Mouse (Mus musculus) hindbrain, embryonic 13.5 days (tissue): Measurements from ENCODE around the gene Xrcc4. TPM values are rescaled to one million over a fixed set of nuclear protein-coding genes. Genes with fewer than 3 reads are reported as not detected.

ENCODE experiments used
- ATAC-seq: fragments of 200-750 bp; cut with Nextera tagmentation; 2 replicates; pipeline ENCODE4 v1.8.0; 2017; ENCODE audit warnings: moderate TSS enrichment; ENCODE audit not compliant: low FRiP score
- H3K27ac ChIP-seq: fragments of 300-500 bp; sonication (generic); 2 replicates; pipeline ENCODE4 v1.5.1; 2015; ENCODE audit warnings: inconsistent platforms, mild to moderate bottlenecking, moderate library complexity
- H3K27me3 ChIP-seq: fragments of 300-500 bp; sonication (generic); 2 replicates; pipeline ENCODE4 v1.6.1; 2015; ENCODE audit warnings: mild to moderate bottlenecking, inconsistent platforms
- H3K36me3 ChIP-seq: fragments of 300-500 bp; sonication (generic); 2 replicates; pipeline ENCODE4 v1.6.1; 2015; ENCODE audit warnings: mild to moderate bottlenecking, inconsistent platforms
- H3K4me1 ChIP-seq: fragments of 300-500 bp; sonication (generic); replicated peaks from 2 replicates; pipeline ENCODE4 v1.6.1; 2015; ENCODE audit warnings: inconsistent platforms
- H3K4me2 ChIP-seq: fragments of 300-500 bp; sonication (generic); 2 replicates; pipeline ENCODE4 v1.6.1; 2015; ENCODE audit warnings: inconsistent platforms, mild to moderate bottlenecking, moderate library complexity
- H3K4me3 ChIP-seq: fragments of 300-500 bp; sonication (generic); 2 replicates; pipeline ENCODE4 v1.5.1; 2015; ENCODE audit warnings: mild to moderate bottlenecking, inconsistent platforms
- H3K9ac ChIP-seq: fragments of 300-500 bp; sonication (generic); 2 replicates; pipeline ENCODE4 v1.6.1; 2015; ENCODE audit warnings: mild to moderate bottlenecking, inconsistent platforms
- H3K9me3 ChIP-seq: fragments of 300-500 bp; sonication (generic); 2 replicates; pipeline ENCODE4 v1.6.1; 2016; ENCODE audit warnings: inconsistent platforms
- WGBS: fragments of 180-500 bp; shearing (Covaris S2); methylation state at CpG from one replicate; pipeline ENCODE4 v1.1.7; 2015; 5-methylcytosine and 5-hydroxymethylcytosine counted together
- polyA plus RNA-seq: library from polyadenylated mRNA; unstranded; fragments of >200 nt; fragmentation: Nextera tagmentation; extraction: Ambion mirVana; gene quantifications from 2 replicates; pipeline ENCODE4 v1.2.1, GENCODE M21; 2015

Xrcc4 gene
- polyA plus RNA-seq, 1 experiment from 2014 or later: 17.2 TPM

GRCm38 (mm10) chr13:89918814-89919481, 170.5 kb downstream of the Xrcc4 start:
- H3K27ac ChIP-seq: no peak overlapping the region
- no peak for ATAC-seq
- no peak overlapping the region for H3K4me2 ChIP-seq
- no peaks in the 10 kb centered on the region for H3K36me3 ChIP-seq
- WGBS: 95% methylated on average over 3 of the region's 3 CpGs
- no peaks in the 10 kb centered on the region for H3K4me1 ChIP-seq
- no peaks in the 10 kb centered on the region for H3K9me3 ChIP-seq
- no peak overlapping the region for H3K4me3 ChIP-seq
- no peaks in the 10 kb centered on the region for H3K27me3 ChIP-seq
- no peak overlapping the region for H3K9ac ChIP-seq

- no peaks in the 10 kb centered on the region for H3K27me3 ChIP-seq
- no peaks in the 10 kb centered on the region for H3K9me3 ChIP-seq
- H3K4me1 ChIP-seq: no peaks in the 10 kb centered on the region
- ATAC-seq: no peak
- no peaks in the 10 kb centered on the region for H3K36me3 ChIP-seq
- H3K4me3 ChIP-seq: no peak overlapping the region
- H3K4me2 ChIP-seq: no peak overlapping the region
- 90% methylated on average over 5 of the region's 5 CpGs for WGBS
- no peak overlapping the region for H3K9ac ChIP-seq
- H3K27ac ChIP-seq: no peak overlapping the region
These were observed 175.1 kb downstream of the Xrcc4 start for GRCm38 (mm10) chr13:89914332-89914731.

GRCm38 (mm10) chr13:89913891-89914290, 175.5 kb downstream of the Xrcc4 start:
- H3K4me2 ChIP-seq: no peak overlapping the region
- WGBS: 91% methylated on average over 6 of the region's 6 CpGs
- H3K9me3 ChIP-seq: no peaks in the 10 kb centered on the region
- H3K27me3 ChIP-seq: no peaks in the 10 kb centered on the region
- H3K36me3 ChIP-seq: no peaks in the 10 kb centered on the region
- no peak overlapping the region for H3K27ac ChIP-seq
- ATAC-seq: no peak
- H3K4me1 ChIP-seq: no peaks in the 10 kb centered on the region
- no peak overlapping the region for H3K4me3 ChIP-seq
- H3K9ac ChIP-seq: no peak overlapping the region

GRCm38 (mm10) chr13:89906120-89906519, 183.3 kb downstream of the Xrcc4 start:
- H3K4me3 ChIP-seq: no peak overlapping the region
- H3K27ac ChIP-seq: no peak overlapping the region
- H3K36me3 ChIP-seq: no peaks in the 10 kb centered on the region
- no peaks in the 10 kb centered on the region for H3K9me3 ChIP-seq
- 67% methylated on average over 2 of the region's 2 CpGs for WGBS
- no peaks in the 10 kb centered on the region for H3K27me3 ChIP-seq
- H3K4me1 ChIP-seq: no peaks in the 10 kb centered on the region
- H3K9ac ChIP-seq: no peak overlapping the region
- no peak overlapping the region for H3K4me2 ChIP-seq
- ATAC-seq: no peak

- 92% methylated on average over 4 of the region's 4 CpGs for WGBS
These were observed 190.3 kb downstream of the Xrcc4 start for GRCm38 (mm10) chr13:89899066-89899465.

GRCm38 (mm10) chr13:89892140-89892539, 197.3 kb downstream of the Xrcc4 start:
- Histone ChIP-seq H3K36me3 (no peaks in the 10 kb centered on the region), H3K4me2 (no peak overlapping the region), H3K27me3 (no peaks in the 10 kb centered on the region), H3K4me1 (no peaks in the 10 kb centered on the region), H3K4me3 (no peak overlapping the region), H3K27ac (no peak overlapping the region), H3K9ac (no peak overlapping the region), H3K9me3 (no peaks in the 10 kb centered on the region)
- ATAC-seq: no peak
- 93% methylated on average over 4 of the region's 4 CpGs for WGBS

More at GRCm38 (mm10) chr13:89899066-89899465, 190.3 kb downstream of the Xrcc4 start:
- Histone ChIP-seq H3K4me2 (no peak overlapping the region), H3K4me3 (no peak overlapping the region), H3K27ac (no peak overlapping the region), H3K36me3 (no peaks in the 10 kb centered on the region), H3K27me3 (no peaks in the 10 kb centered on the region), H3K9ac (no peak overlapping the region), H3K4me1 (no peaks in the 10 kb centered on the region), H3K9me3 (no peaks in the 10 kb centered on the region)
- ATAC-seq: no peak

GRCm38 (mm10) chr13:89890159-89890558, 199.2 kb downstream of the Xrcc4 start:
- Histone ChIP-seq H3K4me2 (no peak overlapping the region), H3K27ac (no peak overlapping the region), H3K4me3 (no peak overlapping the region), H3K4me1 (no peaks in the 10 kb centered on the region), H3K27me3 (no peaks in the 10 kb centered on the region), H3K9ac (no peak overlapping the region), H3K9me3 (no peaks in the 10 kb centered on the region), H3K36me3 (no peaks in the 10 kb centered on the region)
- WGBS: 93% methylated on average over 1 of the region's 1 CpGs
- no peak for ATAC-seq

GRCm38 (mm10) chr13:89889074-89889473, 200.3 kb downstream of the Xrcc4 start:
- no peaks in the 10 kb centered on the region for H3K9me3 ChIP-seq
- H3K4me1 ChIP-seq: no peaks in the 10 kb centered on the region
- no peak overlapping the region for H3K9ac ChIP-seq
- H3K27me3 ChIP-seq: no peaks in the 10 kb centered on the region
- WGBS: 73% methylated on average over 5 of the region's 5 CpGs
- no peak overlapping the region for H3K4me2 ChIP-seq
- H3K36me3 ChIP-seq: no peaks in the 10 kb centered on the region
- no peak overlapping the region for H3K27ac ChIP-seq
- H3K4me3 ChIP-seq: no peak overlapping the region
- no peak for ATAC-seq

- 90% methylated on average over 1 of the region's 1 CpGs for WGBS
- no peak for ATAC-seq
- no peak overlapping the region for H3K4me3 ChIP-seq
- peaks cover 11% of the 10 kb centered on the region for H3K4me1 ChIP-seq
- H3K36me3 ChIP-seq: no peaks in the 10 kb centered on the region
- no peak overlapping the region for H3K27ac ChIP-seq
- H3K9ac ChIP-seq: no peak overlapping the region
- no peak overlapping the region for H3K4me2 ChIP-seq
- H3K9me3 ChIP-seq: no peaks in the 10 kb centered on the region
- H3K27me3 ChIP-seq: no peaks in the 10 kb centered on the region
These were observed 205.9 kb downstream of the Xrcc4 start for GRCm38 (mm10) chr13:89883523-89883922.

- H3K4me3 ChIP-seq: no peak overlapping the region
- 29% methylated on average over 2 of the region's 2 CpGs for WGBS
- no peak overlapping the region for H3K27ac ChIP-seq
- no peaks in the 10 kb centered on the region for H3K36me3 ChIP-seq
- no peaks in the 10 kb centered on the region for H3K27me3 ChIP-seq
- H3K9ac ChIP-seq: no peak overlapping the region
- H3K4me2 ChIP-seq: no peak overlapping the region
- peak; percentile 36; the same call in 1 of the 2 replicates for ATAC-seq
- peaks cover 11% of the 10 kb centered on the region for H3K4me1 ChIP-seq
- H3K9me3 ChIP-seq: no peaks in the 10 kb centered on the region
These were observed 208.1 kb downstream of the Xrcc4 start for GRCm38 (mm10) chr13:89881281-89881680.

GRCm38 (mm10) chr13:89878832-89879468, 210.5 kb downstream of the Xrcc4 start:
- peak overlapping the region; percentile 25; the same call in 1 of the 2 replicates for H3K4me2 ChIP-seq
- H3K36me3 ChIP-seq: no peaks in the 10 kb centered on the region
- peak overlapping the region; percentile 6 for H3K27ac ChIP-seq
- H3K9ac ChIP-seq: no peak overlapping the region
- H3K4me3 ChIP-seq: no peak overlapping the region
- H3K4me1 ChIP-seq: peaks cover 11% of the 10 kb centered on the region
- H3K27me3 ChIP-seq: no peaks in the 10 kb centered on the region
- ATAC-seq: peak; percentile 43; the same call in 1 of the 2 replicates
- H3K9me3 ChIP-seq: no peaks in the 10 kb centered on the region
- 61% methylated on average over 10 of the region's 10 CpGs for WGBS

GRCm38 (mm10) chr13:89875499-89875898, 213.9 kb downstream of the Xrcc4 start:
- Histone ChIP-seq H3K4me3 (no peak overlapping the region), H3K27me3 (no peaks in the 10 kb centered on the region), H3K4me2 (no peak overlapping the region), H3K9ac (no peak overlapping the region), H3K4me1 (peaks cover 6% of the 10 kb centered on the region), H3K9me3 (no peaks in the 10 kb centered on the region), H3K36me3 (no peaks in the 10 kb centered on the region), H3K27ac (no peak overlapping the region)
- no peak for ATAC-seq
- 94% methylated on average over 4 of the region's 4 CpGs for WGBS

GRCm38 (mm10) chr13:89872725-89873124, 216.7 kb downstream of the Xrcc4 start:
- WGBS: 81% methylated on average over 3 of the region's 3 CpGs
- no peak overlapping the region for H3K27ac ChIP-seq
- no peak overlapping the region for H3K4me2 ChIP-seq
- H3K4me1 ChIP-seq: no peaks in the 10 kb centered on the region
- H3K4me3 ChIP-seq: no peak overlapping the region
- H3K27me3 ChIP-seq: no peaks in the 10 kb centered on the region
- ATAC-seq: no peak
- no peaks in the 10 kb centered on the region for H3K36me3 ChIP-seq
- H3K9me3 ChIP-seq: no peaks in the 10 kb centered on the region
- no peak overlapping the region for H3K9ac ChIP-seq
